Mouse (Mus musculus): ENCODE results near the gene Ahnak. TPM values are rescaled to one million over a fixed set of nuclear protein-coding genes. Genes with fewer than 3 reads are reported as not detected.

Ahnak gene
- total RNA-seq, 1 experiment: 155 TPM

GRCm38 (mm10) chr19:9027795-9028194, 38.7 kb downstream of the Ahnak start:
- H3K9ac ChIP-seq (ENCODE audit: insufficient read depth, low read depth, low read length, poor library complexity, severe bottlenecking): no peak overlapping the region
- no peaks in the 10 kb centered on the region for H3K9me3 ChIP-seq (ENCODE audit: control insufficient read depth, insufficient read depth, low read depth, low read length)
- H3K4me1 ChIP-seq (ENCODE audit: control insufficient read depth in 2 of 2, insufficient read depth in 2 of 2, low read length in 2 of 2, poor library complexity in 1 of 2): peaks cover 0 to 4% of the 10 kb centered on the region in 2 experiments; a peak in 1 of 4 replicates
- no peak for DNase-seq (ENCODE audit: low read depth, low spot score)
- 0 out of 2 replicates have a peak overlapping the region, but pooled peaks have one; percentile 5 for H3K27ac ChIP-seq (ENCODE audit: insufficient read depth, low read depth, low read length, poor library complexity, severe bottlenecking)
- H3K36me3 ChIP-seq (ENCODE audit: control insufficient read depth, insufficient read depth, low read length, poor library complexity, severe bottlenecking): no peaks in the 10 kb centered on the region
- in situ Hi-C loops (cut with MboI; ENCODE audit: low sequenced_read_pairs in 2 of 2, unreplicated experiment in 2 of 2): no loop called here
- TF ChIP-seq HCFC1 (IDR thresholded peaks at IDR 0.05; ENCODE audit: borderline replicate concordance, insufficient read depth, low read length) (no peak), MAFK (IDR thresholded peaks at IDR 0.05; ENCODE audit: insufficient read depth, low read depth, low read length) (peak; percentile 87), ZC3H11A (IDR thresholded peaks at IDR 0.05; ENCODE audit: borderline replicate concordance, low read depth, low read length) (no peak)
- no peak overlapping the region for H3K4me3 ChIP-seq (ENCODE audit: insufficient read depth in 1 of 2, low read depth in 1 of 2, low read length in 2 of 2, poor library complexity in 1 of 2, severe bottlenecking in 1 of 2)

GRCm38 (mm10) chr19:9028375-9028774, 39.3 kb downstream of the Ahnak start:
- TF ChIP-seq CHD2 (IDR thresholded peaks at IDR 0.05; ENCODE audit: low read depth, low read length) (no peak), ZNF384 (IDR thresholded peaks at IDR 0.05; ENCODE audit: low read depth, low read length) (no peak), ZC3H11A (IDR thresholded peaks at IDR 0.05; ENCODE audit: borderline replicate concordance, low read depth, low read length) (no peak), HCFC1 (IDR thresholded peaks at IDR 0.05; ENCODE audit: borderline replicate concordance, insufficient read depth, low read length) (no peak), MAFK (IDR thresholded peaks at IDR 0.05; ENCODE audit: insufficient read depth, low read depth, low read length) (no peak)
- DNase-seq (ENCODE audit: low read depth, low spot score): no peak
- H3K4me3 ChIP-seq (ENCODE audit: insufficient read depth in 1 of 2, low read depth in 1 of 2, low read length in 2 of 2, poor library complexity in 1 of 2, severe bottlenecking in 1 of 2): no peak overlapping the region
- H3K4me1 ChIP-seq (ENCODE audit: control insufficient read depth in 2 of 2, insufficient read depth in 2 of 2, low read length in 2 of 2, poor library complexity in 1 of 2): peaks cover 0 to 4% of the 10 kb centered on the region in 2 experiments; a peak in 1 of 4 replicates
- H3K9ac ChIP-seq (ENCODE audit: insufficient read depth, low read depth, low read length, poor library complexity, severe bottlenecking): no peak overlapping the region
- H3K36me3 ChIP-seq (ENCODE audit: control insufficient read depth, insufficient read depth, low read length, poor library complexity, severe bottlenecking): no peaks in the 10 kb centered on the region
- in situ Hi-C loops (cut with MboI; ENCODE audit: low sequenced_read_pairs in 2 of 2, unreplicated experiment in 2 of 2): no loop called here
- no peaks in the 10 kb centered on the region for H3K9me3 ChIP-seq (ENCODE audit: control insufficient read depth, insufficient read depth, low read depth, low read length)
- no peak overlapping the region for H3K27ac ChIP-seq (ENCODE audit: insufficient read depth, low read depth, low read length, poor library complexity, severe bottlenecking)

GRCm38 (mm10) chr19:9029640-9030262, 40.7 kb downstream of the Ahnak start:
- DNase-seq (ENCODE audit: low read depth, low spot score): no peak
- no peak overlapping the region for H3K9ac ChIP-seq (ENCODE audit: insufficient read depth, low read depth, low read length, poor library complexity, severe bottlenecking)
- peaks cover 0 to 4% of the 10 kb centered on the region in 2 experiments; a peak in 1 of 4 replicates for H3K4me1 ChIP-seq (ENCODE audit: control insufficient read depth in 2 of 2, insufficient read depth in 2 of 2, low read length in 2 of 2, poor library complexity in 1 of 2)
- TF ChIP-seq HCFC1 (IDR thresholded peaks at IDR 0.05; ENCODE audit: borderline replicate concordance, insufficient read depth, low read length) (no peak), ZNF384 (IDR thresholded peaks at IDR 0.05; ENCODE audit: low read depth, low read length) (no peak), MAFK (IDR thresholded peaks at IDR 0.05; ENCODE audit: insufficient read depth, low read depth, low read length) (no peak), ZC3H11A (IDR thresholded peaks at IDR 0.05; ENCODE audit: borderline replicate concordance, low read depth, low read length) (no peak), CHD2 (IDR thresholded peaks at IDR 0.05; ENCODE audit: low read depth, low read length) (no peak)
- no peaks in the 10 kb centered on the region for H3K9me3 ChIP-seq (ENCODE audit: control insufficient read depth, insufficient read depth, low read depth, low read length)
- H3K27ac ChIP-seq (ENCODE audit: insufficient read depth, low read depth, low read length, poor library complexity, severe bottlenecking): no peak overlapping the region
- H3K36me3 ChIP-seq (ENCODE audit: control insufficient read depth, insufficient read depth, low read length, poor library complexity, severe bottlenecking): no peaks in the 10 kb centered on the region
- H3K4me3 ChIP-seq (ENCODE audit: insufficient read depth in 1 of 2, low read depth in 1 of 2, low read length in 2 of 2, poor library complexity in 1 of 2, severe bottlenecking in 1 of 2): no peak overlapping the region
- in situ Hi-C loops (cut with MboI; ENCODE audit: low sequenced_read_pairs in 2 of 2, unreplicated experiment in 2 of 2): no loop called here

DNA sequence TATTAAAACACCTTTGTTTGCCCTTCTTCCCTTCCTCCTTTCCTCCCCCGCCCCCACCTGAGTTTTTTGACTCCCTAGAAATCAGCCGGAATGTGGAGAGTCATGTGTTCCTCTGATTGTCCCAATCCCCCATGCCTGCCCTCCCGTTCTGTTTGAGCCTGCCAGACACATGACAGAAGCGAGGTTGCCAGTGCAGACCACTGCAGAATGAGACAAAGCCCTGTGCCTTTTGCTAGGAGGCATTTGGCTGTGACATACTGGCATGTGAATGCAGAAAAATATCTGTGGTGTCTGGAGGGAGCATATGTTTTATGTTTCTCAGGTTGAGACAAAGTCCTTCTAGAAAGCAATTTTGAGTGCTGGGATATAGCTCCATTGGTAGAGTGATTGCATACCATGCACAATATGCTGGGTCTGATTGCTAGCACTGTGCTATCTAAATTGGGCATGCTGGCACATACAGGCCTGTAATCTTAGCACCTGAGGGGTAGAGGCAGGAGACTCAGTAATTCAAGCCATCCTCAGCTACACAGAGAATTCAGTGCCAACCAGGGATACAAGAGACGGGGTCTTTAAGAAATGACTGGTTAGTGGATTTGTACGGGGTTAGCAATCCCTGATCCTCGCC, 43.5 kb downstream of the Ahnak start:
- DNase-seq (ENCODE audit: low read depth, low spot score): no peak
- H3K9ac ChIP-seq (ENCODE audit: insufficient read depth, low read depth, low read length, poor library complexity, severe bottlenecking): no peak overlapping the region
- H3K27ac ChIP-seq (ENCODE audit: insufficient read depth, low read depth, low read length, poor library complexity, severe bottlenecking): no peak overlapping the region
- in situ Hi-C loops (cut with MboI; ENCODE audit: low sequenced_read_pairs in 2 of 2, unreplicated experiment in 2 of 2): no loop called here
- no peak overlapping the region for H3K4me3 ChIP-seq (ENCODE audit: insufficient read depth in 1 of 2, low read depth in 1 of 2, low read length in 2 of 2, poor library complexity in 1 of 2, severe bottlenecking in 1 of 2)
- peaks cover 0 to 2% of the 10 kb centered on the region in 2 experiments; a peak in 1 of 4 replicates for H3K4me1 ChIP-seq (ENCODE audit: control insufficient read depth in 2 of 2, insufficient read depth in 2 of 2, low read length in 2 of 2, poor library complexity in 1 of 2)
- TF ChIP-seq ZC3H11A (IDR thresholded peaks at IDR 0.05; ENCODE audit: borderline replicate concordance, low read depth, low read length): no peak
- no peak for TF ChIP-seq MAFK (IDR thresholded peaks at IDR 0.05; ENCODE audit: insufficient read depth, low read depth, low read length)
- no peak for TF ChIP-seq CHD2 (IDR thresholded peaks at IDR 0.05; ENCODE audit: low read depth, low read length)
- no peak for TF ChIP-seq HCFC1 (IDR thresholded peaks at IDR 0.05; ENCODE audit: borderline replicate concordance, insufficient read depth, low read length)
- TF ChIP-seq ZNF384 (IDR thresholded peaks at IDR 0.05; ENCODE audit: low read depth, low read length): no peak
- H3K9me3 ChIP-seq (ENCODE audit: control insufficient read depth, insufficient read depth, low read depth, low read length): no peaks in the 10 kb centered on the region
- H3K36me3 ChIP-seq (ENCODE audit: control insufficient read depth, insufficient read depth, low read length, poor library complexity, severe bottlenecking): no peaks in the 10 kb centered on the region

All from ES-E14 (cell line).